Mouse (Mus musculus) layer of hippocampus, adult 18-20 months (tissue): ENCODE results near the gene Ccl6. TPM values are rescaled to one million over a fixed set of nuclear protein-coding genes. Genes with fewer than 3 reads are reported as not detected.

ENCODE experiments used
- DNase-seq, 2 experiments: peaks; one replicate each; pipeline ENCODE4 v3.0.0; 2022; ENCODE audit warnings: low spot score in 2 of 2
- long read RNA-seq: library from polyadenylated mRNA; stranded (forward); transcript quantifications from one replicate; pipeline ENCODE4 v2.0.0, GENCODE M21; 2021
- total RNA-seq, 2 experiments: library from RNA; stranded (reverse); gene quantifications; 2 replicates each; pipeline ENCODE4 v1.2.3; 2021

The Ccl6 gene
- total RNA-seq: 1 to 10 TPM; 2.8 to 2.9 TPM
- long read RNA-seq, partial matches to known transcripts: 1 of 1 reads
- long read RNA-seq, other reads (novel, unspliced or antisense): 0 of 1 reads

DNA sequence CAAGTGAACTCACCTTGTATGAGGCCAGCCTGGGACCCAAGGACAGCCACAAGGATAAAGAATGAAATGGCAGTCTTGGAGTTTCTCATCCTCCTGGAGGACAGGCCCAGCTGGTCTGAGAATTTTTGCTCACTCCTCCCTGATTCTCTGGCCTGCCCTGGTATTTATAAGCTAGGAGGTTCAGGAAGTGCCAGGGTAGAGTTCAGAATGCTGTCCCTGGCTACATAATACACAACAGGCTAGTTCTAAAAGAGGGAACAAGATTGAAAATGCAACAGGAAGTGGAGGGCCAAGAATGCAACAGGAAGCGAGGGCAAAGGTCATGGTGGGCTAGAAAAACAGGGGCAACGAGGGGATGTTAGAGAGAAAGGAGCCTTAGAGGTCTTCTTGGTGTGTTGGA is at the start of gene Ccl6:
Gene Ccl6, minus strand, starts transcription at position 235 of the 400 bp plus-strand sequence.
- no peak for DNase-seq

DNA sequence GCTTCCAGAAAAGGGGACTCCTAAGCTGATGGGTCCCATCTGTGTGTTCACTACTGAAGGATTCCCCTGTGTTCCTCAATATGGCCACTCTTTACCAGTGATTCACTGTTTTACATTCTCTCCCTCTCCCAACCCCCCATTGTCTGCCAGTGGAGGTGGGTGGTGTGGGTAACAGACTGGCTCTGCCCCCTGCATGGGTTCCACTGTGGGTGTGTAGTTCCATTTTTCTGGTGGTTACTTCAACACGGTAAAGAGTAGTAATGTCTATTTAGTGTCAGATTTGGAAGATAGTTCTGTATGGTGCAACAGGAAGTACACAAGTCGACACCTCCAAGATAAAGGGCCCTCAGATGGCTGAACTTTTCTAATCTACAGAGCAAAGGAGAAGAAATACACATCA is 48.3 kb upstream of the Ccl6 start:
- no peak for DNase-seq

DNA sequence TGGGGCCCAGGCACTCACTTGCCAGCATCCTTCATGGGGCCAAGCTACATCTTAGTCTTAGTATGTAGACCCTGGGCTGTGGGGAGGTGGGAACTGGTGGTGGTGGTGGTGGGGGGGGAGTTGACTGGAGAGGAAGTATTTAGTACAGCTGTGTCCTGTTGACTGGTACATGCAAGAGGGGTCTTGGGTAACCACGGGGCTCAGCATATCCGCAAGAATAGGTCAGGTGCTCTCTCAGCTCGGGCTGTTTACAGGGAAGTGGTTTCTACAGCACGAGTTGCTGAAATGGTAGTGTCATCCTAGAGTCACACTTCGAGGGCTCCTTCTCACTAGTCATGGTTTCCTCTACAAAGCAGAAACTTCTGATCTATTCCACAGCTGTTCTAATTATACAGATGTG is 47.3 kb upstream of the Ccl6 start:
- DNase-seq: no peak

DNA sequence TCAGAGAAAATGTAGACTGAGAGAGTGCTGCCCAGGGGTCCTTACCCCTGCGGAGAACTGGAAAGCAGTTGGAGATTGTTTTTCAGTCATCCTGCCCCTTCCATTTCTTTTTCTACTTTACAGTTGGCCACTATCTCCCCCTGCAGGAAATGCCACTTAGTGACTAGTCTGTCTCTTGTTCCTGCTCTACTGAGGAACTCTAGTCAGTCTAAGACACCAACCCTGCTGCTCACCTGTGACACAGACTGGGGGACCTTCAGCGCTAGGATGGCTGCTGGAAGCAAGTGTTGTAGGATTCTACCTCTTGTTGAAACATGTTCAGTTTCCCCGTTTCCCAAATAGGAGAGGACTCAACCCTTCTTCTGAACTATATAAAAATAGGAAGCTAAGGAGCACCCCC is 46.6 kb upstream of the Ccl6 start:
- no peak for DNase-seq

DNA sequence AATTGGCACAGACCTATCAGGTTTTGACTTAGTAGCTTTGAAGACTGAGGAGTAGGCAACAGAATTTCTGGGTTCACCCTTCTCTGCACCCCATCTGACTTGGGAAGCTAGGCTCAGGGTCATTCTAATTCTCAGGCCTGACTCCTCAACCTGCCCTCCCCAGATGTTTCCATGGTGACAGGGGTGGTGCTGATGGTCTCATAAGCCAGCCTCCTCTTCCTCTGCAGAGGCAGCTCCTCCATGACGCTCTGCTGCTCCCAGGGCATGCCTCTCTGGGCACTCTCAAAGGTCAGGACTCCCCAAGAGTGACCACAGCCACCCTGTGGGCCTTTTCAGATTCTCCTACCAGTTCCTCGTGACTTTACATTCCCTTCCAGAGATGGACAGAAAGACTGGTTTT is 46.0 kb upstream of the Ccl6 start:
- DNase-seq: no peak

DNA sequence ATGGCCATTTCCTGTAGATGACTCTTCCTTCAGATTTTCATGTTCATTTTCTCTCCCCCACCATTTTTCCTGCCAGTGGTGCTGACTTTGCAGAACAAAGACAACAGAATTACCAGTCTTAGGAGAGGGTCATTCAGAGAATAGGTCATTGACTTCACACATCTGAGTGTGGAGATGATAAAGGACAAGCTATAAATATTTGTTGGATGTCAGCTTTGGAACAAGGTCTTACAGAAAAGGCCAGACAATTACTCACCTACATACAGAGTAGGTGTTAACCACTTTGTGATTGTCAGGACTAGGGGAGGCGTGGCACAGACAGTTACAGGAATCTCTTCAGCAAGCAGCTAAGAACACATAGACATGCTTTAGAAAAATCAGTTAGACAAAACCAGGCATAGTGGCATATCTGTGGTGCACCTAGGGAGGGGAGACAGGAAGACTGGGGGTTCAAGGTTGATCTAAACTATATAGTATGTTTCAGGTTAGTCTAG is 43.9 kb upstream of the Ccl6 start:
- no peak for DNase-seq

DNA sequence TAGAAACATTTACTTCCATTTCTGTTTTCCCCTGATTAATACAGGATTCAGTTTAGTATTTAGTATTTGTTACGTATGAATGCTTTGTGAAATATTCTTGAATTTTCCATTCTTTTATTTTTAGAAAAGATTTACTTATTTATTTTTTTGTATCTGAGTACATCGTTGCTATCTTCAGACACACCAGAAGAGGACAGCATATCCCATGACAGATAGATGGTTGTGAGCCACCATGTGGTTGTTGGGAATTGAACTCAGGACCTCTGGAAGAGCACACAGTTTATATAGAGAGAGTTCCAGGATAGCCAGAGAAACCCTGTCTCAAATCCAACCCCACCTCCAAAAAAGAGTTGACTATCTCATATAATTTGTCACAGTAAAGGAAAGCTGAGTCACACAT is 42.0 kb upstream of the Ccl6 start:
- no peak for DNase-seq

DNA sequence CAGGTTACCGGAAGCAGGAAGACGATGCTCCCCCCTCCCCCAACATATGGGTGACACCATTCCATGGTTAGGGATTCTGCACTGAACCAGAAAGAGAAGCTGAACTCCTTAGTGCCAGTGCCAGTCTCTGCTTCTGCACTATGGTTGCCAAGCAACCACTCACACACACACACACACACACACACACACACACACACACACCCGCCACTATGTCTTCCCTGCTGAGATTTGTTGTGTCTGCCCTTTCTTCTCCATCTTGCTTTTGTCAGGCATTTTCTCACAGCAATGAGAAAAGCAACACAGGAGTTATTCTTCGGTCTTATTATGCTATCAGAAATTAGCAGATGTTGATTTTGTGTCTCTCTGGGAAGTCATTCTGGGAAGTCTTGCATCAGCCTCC is 41.5 kb upstream of the Ccl6 start:
- DNase-seq: no peak

DNA sequence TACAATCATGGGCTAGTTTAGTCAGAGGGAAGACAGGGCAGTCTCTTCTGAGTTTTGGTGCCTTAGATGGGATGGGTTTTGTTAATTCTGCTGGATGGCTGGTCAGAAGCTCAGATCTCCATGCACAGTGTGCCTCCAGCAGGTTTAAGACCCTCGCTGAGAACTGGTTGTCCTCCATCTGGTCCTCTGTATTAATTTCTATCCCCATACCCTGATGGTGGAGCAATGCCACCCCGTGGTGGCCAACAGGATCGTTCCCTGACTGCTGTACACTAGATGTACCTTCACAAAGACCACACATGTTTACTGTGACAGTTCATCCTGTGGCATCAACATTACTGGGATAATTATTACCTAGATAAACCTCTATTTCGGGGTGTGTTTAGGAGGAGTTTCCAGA is 39.9 kb upstream of the Ccl6 start:
- no peak for DNase-seq

DNA sequence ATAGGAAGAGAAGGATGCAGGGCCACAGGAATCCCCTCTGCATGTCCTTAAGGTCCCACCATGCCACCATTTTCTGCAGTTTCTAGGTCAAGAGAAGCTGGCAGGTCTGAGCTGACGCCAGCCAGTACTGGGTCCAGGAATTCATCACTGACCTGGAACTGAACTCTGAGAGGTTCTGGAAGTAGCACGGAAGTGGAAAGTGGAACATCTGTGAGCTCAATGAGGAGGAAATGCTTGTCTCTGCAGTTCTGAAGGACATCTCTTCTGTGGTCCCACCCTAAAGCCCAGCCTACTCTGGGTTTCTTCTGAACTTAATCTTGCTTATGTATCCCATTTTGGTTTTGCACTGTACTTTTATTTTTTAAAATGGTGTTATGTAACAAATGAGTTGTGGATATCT is 38.2 kb upstream of the Ccl6 start:
- DNase-seq: no peak

DNA sequence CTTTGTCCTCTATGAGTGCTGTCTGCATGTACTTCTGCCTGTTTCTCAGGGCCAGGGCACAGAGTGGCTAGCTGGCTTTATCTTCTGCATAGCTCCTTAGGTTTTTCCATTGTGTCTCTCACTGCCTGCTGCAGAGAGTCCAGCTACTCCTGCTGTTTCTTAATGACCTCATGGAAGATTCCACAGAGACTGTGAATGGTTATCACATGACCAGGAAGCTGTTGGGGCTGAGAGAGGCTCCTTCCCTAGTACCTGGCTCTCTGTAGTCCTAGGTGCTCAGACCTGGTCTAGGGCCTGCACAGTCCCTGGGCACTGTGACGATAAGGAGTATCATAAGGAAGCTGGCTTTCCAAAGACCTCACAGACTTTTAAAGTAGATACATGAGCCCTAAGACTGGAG is 37.7 kb upstream of the Ccl6 start:
- DNase-seq: no peak

DNA sequence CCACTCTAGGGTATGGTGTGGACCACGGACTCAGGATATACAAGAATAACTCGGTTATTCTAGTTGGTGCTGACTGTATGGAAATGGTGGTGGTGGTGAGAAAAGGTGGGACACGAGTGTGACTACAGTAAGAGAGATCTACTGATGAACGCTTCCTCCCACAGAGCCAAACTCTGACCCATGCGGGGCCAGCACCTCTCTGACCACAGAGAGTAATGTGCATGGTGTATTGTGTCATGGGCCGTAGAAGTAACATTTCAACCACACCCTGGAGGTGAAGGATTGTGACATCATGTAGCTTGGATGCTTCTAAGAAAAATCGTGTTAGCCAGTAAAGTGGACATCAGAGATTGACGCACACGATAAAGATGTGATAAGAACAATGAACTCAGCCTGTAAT is 35.9 kb upstream of the Ccl6 start:
- no peak for DNase-seq

DNA sequence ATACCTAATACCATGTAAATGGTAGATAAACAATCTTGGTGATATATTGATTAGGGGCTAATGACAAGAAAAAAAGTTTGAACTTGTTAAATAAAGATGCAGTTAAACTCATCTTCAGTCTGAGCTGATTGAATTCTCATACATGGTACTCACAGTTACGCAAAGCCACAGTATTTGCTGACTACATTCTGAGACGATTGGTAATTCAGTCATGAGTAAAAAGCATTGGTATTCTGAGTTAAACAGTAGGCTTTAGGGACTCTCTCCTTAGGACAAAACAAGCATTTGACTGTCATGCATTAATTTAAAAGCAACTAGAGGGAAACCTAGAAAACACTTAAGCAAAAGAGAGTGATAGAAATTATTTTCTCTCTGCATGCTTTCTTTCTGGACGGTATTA is 30.7 kb upstream of the Ccl6 start:
- no peak for DNase-seq

DNA sequence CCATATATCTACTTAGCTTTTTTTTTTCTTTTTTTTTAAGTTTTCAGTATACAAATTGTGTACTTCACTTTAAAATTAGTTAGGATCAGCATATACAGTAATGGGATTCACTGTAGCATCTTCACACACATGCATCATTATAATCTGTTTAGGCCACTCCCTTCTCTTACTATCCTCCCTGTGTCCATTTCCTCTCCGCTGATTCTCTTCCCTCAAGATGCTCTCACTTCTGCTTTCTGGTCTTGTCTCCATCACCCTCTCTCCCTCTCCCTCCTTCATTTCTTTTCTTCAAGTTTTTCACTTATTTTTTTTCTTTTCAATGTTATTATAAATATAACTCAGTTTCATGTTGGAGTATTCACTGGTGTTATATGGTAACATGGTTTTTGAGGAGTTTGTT is 26.1 kb upstream of the Ccl6 start:
- DNase-seq: no peak

DNA sequence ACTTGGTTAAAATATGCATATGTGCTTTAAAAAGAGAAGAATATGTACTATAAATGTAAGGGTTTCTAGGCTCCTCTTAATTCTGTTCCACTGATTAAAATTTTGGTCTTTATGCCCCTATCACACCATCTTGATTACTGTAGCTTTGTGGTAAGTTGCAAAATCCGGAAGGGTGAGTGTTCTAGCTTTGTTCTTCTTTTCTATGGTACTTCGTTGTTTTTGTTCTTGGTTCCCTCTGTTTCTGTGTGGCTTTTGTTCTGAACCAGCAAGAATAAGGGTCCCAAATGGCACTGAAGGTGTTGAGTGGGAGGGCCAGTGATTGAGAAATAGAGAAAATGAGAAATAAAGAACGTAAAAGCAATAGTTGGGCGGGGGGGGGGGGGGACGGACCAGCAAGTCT is 25.4 kb upstream of the Ccl6 start:
- no peak for DNase-seq

DNA sequence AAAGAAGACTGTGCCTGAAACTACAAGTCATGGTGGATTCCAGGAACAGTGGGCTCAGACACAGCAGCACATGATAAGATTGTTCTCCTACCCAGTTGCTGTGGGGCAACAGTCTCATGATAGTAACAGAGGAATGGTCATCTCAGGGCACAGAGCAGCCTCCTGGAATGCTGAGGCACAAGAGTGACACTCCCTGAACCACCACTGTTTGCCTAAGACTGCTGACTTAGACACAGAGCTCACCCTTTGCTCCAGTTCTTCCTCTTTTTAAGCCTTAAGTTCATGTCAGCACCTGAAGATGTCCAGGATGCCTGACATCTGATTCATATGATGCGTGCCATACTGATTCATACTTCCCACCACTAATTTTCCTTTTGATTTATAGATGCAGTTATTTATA is 23.7 kb upstream of the Ccl6 start:
- no peak for DNase-seq

DNA sequence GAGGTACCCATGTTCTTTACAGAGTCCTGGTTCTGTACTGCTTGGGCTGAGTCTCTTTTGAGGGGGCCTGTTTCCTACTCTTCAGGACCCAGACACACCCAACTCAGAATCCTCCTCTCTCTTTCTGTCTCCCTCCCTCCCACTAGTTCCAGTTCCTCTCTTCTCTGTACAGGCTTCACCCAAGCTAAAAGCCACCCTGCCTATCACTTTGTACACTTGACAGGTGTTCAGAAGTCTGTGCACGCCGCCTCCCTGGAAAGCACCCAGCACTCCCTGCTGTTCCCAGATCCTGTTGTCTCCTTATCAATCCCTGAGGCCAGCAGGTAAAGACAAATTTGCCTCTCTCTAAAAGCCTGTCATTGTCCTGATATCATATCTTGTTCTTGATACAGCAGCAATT is 18.0 kb upstream of the Ccl6 start:
- DNase-seq: no peak

DNA sequence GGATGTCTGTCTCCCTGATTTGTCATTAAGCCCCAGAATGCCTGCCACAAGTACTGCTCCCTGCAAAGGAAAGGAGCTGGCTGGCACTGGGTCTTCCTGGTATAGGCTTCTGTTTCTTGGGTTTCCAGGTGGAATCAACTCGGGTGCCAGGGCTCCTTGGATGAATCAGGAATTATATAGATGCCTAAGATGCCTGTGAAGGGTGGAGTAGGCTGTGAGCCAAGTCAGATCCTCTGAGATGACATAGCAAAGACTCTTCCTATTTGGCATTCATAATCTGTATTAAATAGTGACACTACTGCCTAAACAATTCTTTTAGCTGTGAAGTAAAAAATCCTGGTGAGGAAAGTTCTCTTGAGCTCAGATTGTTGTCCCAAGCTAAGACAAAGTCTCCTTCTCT is 13.5 kb upstream of the Ccl6 start:
- no peak for DNase-seq

DNA sequence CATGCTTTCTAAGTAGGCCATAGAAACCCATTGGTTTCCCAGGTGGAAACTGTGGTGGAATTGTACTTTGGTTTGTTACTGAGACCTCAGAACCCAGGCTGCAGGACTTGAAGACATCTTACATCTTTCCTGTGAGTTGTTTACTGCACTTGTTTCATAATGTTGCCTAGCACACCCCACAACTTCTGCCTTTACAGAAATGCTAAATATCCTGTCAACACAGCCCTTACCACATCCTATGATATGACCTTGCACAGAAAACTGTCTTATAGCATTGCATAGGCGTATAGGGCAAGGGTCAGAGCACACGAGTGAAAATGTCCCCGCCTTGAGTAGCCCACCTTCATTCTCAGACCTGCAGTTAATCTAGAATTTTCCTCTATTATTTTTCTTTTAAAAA is 12.6 kb upstream of the Ccl6 start:
- DNase-seq: no peak

DNA sequence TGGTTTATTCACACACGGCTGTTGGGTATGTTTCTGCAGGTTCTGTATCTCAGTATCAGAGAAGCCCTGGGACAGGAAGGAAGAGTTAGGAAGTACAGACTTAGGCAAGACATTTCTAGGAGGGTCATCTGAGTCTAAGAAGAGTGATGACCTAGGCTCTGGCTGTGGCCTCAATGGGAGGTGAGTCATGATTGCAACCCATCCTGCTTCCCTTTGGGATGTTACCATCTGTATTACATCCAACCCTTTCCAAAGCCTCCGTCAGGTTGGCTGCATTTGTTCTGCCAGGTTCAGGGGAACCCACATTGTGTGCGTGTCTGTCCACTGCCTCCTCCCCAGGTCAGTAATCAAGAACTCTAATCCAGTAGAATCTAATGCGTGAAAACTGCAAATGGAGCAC is 11.8 kb upstream of the Ccl6 start:
- no peak for DNase-seq

DNA sequence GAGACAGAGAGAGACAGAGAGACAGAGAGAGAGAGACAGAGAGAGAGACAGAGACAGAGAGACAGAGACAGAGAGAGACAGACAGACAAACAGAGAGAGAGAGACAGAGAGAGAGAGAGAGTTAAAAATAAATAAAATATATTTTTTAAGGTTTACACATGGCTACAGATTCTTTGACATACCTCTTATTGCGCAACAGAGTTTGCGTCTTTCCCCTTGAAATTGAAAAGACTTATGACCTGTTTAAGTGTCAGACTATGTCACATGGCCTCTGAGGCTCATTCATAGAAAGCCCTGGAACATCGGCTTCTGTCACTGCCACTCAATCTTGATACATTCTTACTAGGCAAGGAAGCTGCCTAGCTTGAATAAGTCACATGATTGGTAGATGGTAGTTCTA is 10.5 kb upstream of the Ccl6 start:
- no peak for DNase-seq

DNA sequence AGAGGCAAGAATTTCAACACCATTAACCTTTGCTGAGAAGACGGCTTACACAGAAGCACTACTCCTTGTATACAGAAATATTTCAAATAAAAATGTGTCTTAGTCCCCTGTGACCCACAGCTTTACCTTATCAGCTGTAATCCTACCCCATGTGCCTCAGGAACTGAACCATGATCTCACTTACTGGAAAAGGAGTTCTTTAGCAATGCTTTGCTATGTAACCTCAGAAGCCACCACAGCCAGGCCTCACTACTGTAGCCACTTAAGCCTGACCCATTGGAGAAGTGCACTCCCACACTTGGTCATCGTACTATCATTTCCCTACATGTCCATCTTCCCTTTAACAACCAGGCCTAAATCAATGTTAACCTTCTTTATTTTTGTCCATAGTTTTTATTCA is 7.7 kb upstream of the Ccl6 start:
- no peak for DNase-seq

DNA sequence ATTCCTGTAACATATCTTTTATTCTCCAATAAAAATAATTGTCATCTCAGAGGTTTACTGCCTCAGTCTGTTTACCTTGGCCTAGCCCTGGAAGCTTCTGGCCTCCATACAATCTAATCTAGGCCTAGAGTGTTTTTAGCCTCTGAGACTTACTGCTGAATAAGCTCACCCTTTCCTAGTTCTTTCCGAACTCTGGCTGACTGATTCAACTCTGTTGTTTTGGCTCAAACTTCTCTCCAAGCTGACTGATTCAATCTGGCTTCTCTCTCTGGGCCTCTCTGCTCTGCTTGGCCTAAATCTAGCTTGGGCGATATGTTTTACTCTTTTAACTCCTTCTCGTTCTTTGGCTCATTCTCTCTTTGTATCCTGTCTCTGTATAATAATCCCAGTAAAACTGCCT is 6.1 kb upstream of the Ccl6 start:
- no peak for DNase-seq

DNA sequence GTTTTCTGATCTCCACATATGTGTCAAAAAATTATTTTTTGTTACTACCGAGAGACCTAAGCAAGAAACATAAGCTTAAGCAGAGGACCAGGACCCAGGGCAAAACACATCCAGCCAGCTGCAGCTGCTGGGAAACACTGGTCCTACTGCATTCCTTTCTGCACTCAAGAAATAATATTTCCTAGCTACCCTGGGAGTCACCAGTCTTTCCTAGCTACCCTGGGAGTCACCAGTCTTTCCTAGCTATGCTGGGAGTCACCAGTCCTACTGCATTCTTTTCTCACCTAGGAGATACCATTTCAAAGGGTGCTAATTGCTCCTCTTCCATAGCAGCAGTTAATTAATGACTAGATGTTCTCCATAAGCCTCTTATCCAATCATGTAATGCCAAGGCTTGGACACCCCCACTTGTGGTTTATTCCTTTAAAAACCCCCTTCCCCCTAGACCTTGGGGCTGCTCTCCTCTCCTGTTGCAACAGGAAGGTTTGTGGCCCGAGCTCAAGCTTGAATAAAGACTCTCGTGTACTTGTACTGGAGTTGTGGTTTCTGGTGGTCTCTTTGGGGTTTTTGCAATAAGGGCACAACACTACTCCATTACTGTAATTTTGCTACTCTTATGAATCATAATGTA is 5.4 kb upstream of the Ccl6 start:
- no peak for DNase-seq
